Mouse (Mus musculus) liver, embryonic 14.5 days (tissue): Measurements from ENCODE around the gene Klk1b3. TPM values are rescaled to one million over a fixed set of nuclear protein-coding genes. Genes with fewer than 3 reads are reported as not detected.
"Not testable (repeated sequence)": the region's sequence is repeated elsewhere in the genome, so short reads cannot be mapped to it uniquely, and the experiment has no call there.

ENCODE experiments used
- ATAC-seq: fragments of 200-750 bp; cut with Nextera tagmentation; 2 replicates; pipeline ENCODE4 v1.8.0; 2017; ENCODE audit warnings: moderate number of reproducible peaks, mild to moderate bottlenecking, moderate library complexity; ENCODE audit not compliant: insufficient read depth
- DNase-seq, 3 experiments: peaks; one replicate each; pipeline ENCODE4 v3.0.0-alpha.2; 2012 to 2013; ENCODE audit warnings: low read depth in 3 of 3, low spot score in 3 of 3
- H3K27ac ChIP-seq: fragments of 300-500 bp; sonication (generic); 2 replicates; pipeline ENCODE4 v1.5.1; 2014; ENCODE audit warnings: moderate library complexity, mild to moderate bottlenecking, control low read depth, inconsistent platforms
- H3K27me3 ChIP-seq: fragments of 300-500 bp; sonication (generic); 2 replicates; pipeline ENCODE4 v1.6.1; 2014; ENCODE audit warnings: mild to moderate bottlenecking, low read length, moderate library complexity; ENCODE audit not compliant: control insufficient read depth, insufficient read depth
- H3K36me3 ChIP-seq: fragments of 300-500 bp; sonication (generic); replicated peaks from 2 replicates; pipeline ENCODE4 v1.6.1; 2014; ENCODE audit warnings: low read depth; ENCODE audit not compliant: control insufficient read depth, insufficient read depth
- H3K4me1 ChIP-seq, 2 experiments: fragments of 200-500 bp in 1 of 2; fragments of 300-500 bp in 1 of 2; sonication (generic) in 1 of 2; replicated peaks; 2 replicates each; pipeline ENCODE4 v1.6.1; 2012 to 2014; ENCODE audit warnings: antibody characterized with exemption in 1 of 2, inconsistent platforms in 1 of 2, low read length in 1 of 2; ENCODE audit not compliant: control insufficient read depth in 2 of 2, insufficient read depth in 2 of 2
- H3K4me2 ChIP-seq: fragments of 300-500 bp; sonication (generic); 2 replicates; pipeline ENCODE4 v1.6.1; 2014; ENCODE audit warnings: low read depth, mild to moderate bottlenecking, control low read depth, moderate library complexity
- H3K4me3 ChIP-seq, 2 experiments: fragments of 200-500 bp in 1 of 2; fragments of 300-500 bp in 1 of 2; sonication (generic) in 1 of 2; 2 replicates each; pipeline ENCODE4 v1.5.1; 2012 to 2014; ENCODE audit warnings: low read depth in 2 of 2, low read length in 2 of 2, mild to moderate bottlenecking in 2 of 2, control low read depth in 1 of 2, inconsistent platforms in 1 of 2, moderate library complexity in 1 of 2; ENCODE audit not compliant: insufficient read depth in 1 of 2
- H3K9ac ChIP-seq: fragments of 300-500 bp; sonication (generic); replicated peaks from 2 replicates; pipeline ENCODE4 v1.6.1; 2014; ENCODE audit warnings: mild to moderate bottlenecking, control low read depth, moderate library complexity
- H3K9me3 ChIP-seq: fragments of 300-500 bp; sonication (generic); 2 replicates; pipeline ENCODE4 v1.6.1; 2016; ENCODE audit warnings: low read length, mixed read lengths; ENCODE audit not compliant: control insufficient read depth
- CTCF ChIP-seq: IDR thresholded peaks from 2 replicates; pipeline ENCODE4 v1.5.1; 2016; ENCODE audit warnings: antibody characterized with exemption, low read depth, control low read depth
- EP300 ChIP-seq: IDR thresholded peaks from 2 replicates; pipeline ENCODE4 v1.6.1; 2016; ENCODE audit warnings: antibody characterized with exemption, low read depth
- WGBS: fragments of 180-500 bp; shearing (Covaris S2); extraction: QIAGEN DNeasy Blood & Tissue Kit; methylation state at CpG from one replicate; pipeline ENCODE4 v1.1.7; 2014; ENCODE audit not compliant: insufficient replicate concordance; 5-methylcytosine and 5-hydroxymethylcytosine counted together
- polyA plus RNA-seq, 2 experiments: library from polyadenylated mRNA; depleted of rRNA in 1 of 2; stranded (reverse) in 1 of 2; unstranded in 1 of 2; fragments of >200 nt; fragmentation: Nextera tagmentation in 1 of 2; extraction: Ambion mirVana in 1 of 2; gene quantifications; 2 replicates each; pipeline versions ENCODE4 v1.2.1 to v1.2.3; 2012 to 2014

Gene Klk1b3
- polyA plus RNA-seq, 2 experiments: not detected

- ATAC-seq (no peak), DNase-seq (no peak)
- Histone ChIP-seq H3K36me3 (no peaks in the 10 kb centered on the region), H3K27me3 (no peaks in the 10 kb centered on the region), H3K4me3 (no peak overlapping the region), H3K9ac (no peak overlapping the region), H3K9me3 (no peaks in the 10 kb centered on the region), H3K4me2 (no peak overlapping the region), H3K4me1 (no peaks in the 10 kb centered on the region), H3K27ac (no peak overlapping the region)
- WGBS: 48% methylated on average over 3 of the region's 3 CpGs
- TF ChIP-seq CTCF (no peak), EP300 (no peak)
Observed at GRCm38 (mm10) chr7:44208307-44208706, 10.3 kb downstream of the Klk1b3 start.

GRCm38 (mm10) chr7:44215645-44216044 lies 17.7 kb downstream of the Klk1b3 start, which contains the start of gene Klk1b5:
Gene Klk1b5 (plus strand): TSS chr7:44215945.
- ATAC-seq (no peak), DNase-seq (no peak)
- Histone ChIP-seq H3K4me1 (0 out of 4 replicates have a peak, but pooled peaks cover 0 to under 1% of the 10 kb centered on the region in 2 experiments), H3K36me3 (no peaks in the 10 kb centered on the region), H3K9ac (no peak within 1 kb of the TSS), H3K9me3 (no peaks in the 10 kb centered on the region), H3K4me2 (no peak within 1 kb of the TSS), H3K4me3 (no peak within 1 kb of the TSS), H3K27me3 (no peaks in the 10 kb centered on the region), H3K27ac (no peak within 1 kb of the TSS)
- TF ChIP-seq EP300: no peak
- WGBS: 41% methylated on average over 1 of the region's 1 CpGs

DNA sequence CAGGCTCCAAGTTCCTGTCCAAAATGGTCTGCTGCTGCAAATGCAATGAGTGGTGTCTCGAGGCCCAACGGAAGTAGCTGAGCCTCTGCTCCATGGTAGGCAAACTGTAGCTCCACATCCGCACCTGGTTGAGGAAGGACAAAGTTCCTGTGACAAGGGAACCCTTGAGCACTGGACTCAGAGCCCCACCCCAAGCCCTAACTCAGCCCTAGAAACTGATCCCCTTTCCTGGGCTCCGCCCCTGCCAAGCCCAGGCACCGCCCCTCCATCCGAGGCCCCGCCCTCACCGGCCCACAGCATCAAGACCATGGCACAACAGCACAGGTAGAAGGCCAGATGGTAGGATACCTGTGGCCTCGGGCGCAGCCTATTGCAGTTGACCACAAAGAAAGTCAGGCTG lies 23.6 kb downstream of the Klk1b3 start:
- not testable (repeated sequence) for H3K36me3 ChIP-seq, H3K4me3 ChIP-seq, H3K4me1 ChIP-seq, H3K27ac ChIP-seq, H3K9ac ChIP-seq, DNase-seq, H3K9me3 ChIP-seq, ATAC-seq, H3K4me2 ChIP-seq, H3K27me3 ChIP-seq
- 55% methylated on average over 7 of the region's 10 CpGs for WGBS

DNA sequence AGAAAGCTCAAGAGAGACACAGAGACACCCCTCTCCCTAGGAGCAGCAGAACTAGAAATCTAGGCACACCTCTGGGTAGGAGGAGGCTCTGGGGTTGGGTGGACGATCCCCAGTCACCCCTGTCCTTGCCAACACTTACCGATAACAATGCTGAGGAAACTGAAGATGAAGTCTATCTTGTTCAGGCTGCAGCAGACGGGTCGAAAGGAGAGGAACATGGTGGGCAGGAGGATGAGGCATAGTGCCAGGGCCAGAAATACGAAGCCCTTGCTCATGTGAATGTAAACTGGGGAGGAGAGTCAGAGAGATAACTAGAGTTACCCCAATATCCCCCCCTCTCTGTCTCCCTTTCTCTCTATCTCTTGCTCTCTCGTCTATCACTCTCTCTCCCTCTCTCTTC lies 24.3 kb downstream of the Klk1b3 start:
- not testable (repeated sequence) for H3K36me3 ChIP-seq, H3K27me3 ChIP-seq, H3K4me2 ChIP-seq, DNase-seq, H3K27ac ChIP-seq, H3K9me3 ChIP-seq, H3K9ac ChIP-seq, ATAC-seq, H3K4me1 ChIP-seq, H3K4me3 ChIP-seq
- 53% methylated on average over 6 of the region's 6 CpGs for WGBS

DNA sequence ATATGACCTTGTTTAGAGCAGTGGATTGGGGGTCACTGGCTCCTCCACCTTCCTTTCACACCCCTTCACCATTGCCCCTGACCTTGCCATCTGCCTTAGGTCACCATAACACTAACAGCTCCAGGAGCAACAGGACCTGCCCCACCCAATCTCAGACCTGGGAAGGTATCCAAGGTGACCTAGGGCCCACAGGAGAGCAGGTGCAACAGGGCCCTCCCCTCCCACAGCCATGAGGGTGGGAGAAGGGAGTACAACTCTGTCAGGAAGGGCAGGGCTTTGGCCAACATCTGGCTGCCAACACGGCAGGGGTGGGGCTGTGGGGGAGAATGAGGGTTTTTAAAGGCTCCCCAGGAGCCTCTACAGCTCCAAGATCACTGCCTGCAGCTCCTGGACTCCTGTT lies 27.1 kb downstream of the Klk1b3 start, which contains the start of gene Klk1:
Klk1 (plus strand) TSS at position 285 of the 400 bp plus-strand sequence.
- TF ChIP-seq CTCF: no peak
- no peak for TF ChIP-seq EP300
- no peak for DNase-seq
- ATAC-seq: no peak
- 0 out of 4 replicates have a peak, but pooled peaks cover 0 to 2% of the 10 kb centered on the region in 2 experiments for H3K4me1 ChIP-seq
- no peak within 1 kb of the TSS for H3K4me2 ChIP-seq
- 42% methylated on average over 1 of the region's 1 CpGs for WGBS
- no peaks in the 10 kb centered on the region for H3K27me3 ChIP-seq
- no peak within 1 kb of the TSS for H3K4me3 ChIP-seq
- H3K36me3 ChIP-seq: no peaks in the 10 kb centered on the region
- no peak within 1 kb of the TSS for H3K9ac ChIP-seq
- H3K9me3 ChIP-seq: no peaks in the 10 kb centered on the region
- no peak within 1 kb of the TSS for H3K27ac ChIP-seq
